Mouse (Mus musculus): ENCODE measurements around the gene Gstt3. TPM values are rescaled to one million over a fixed set of nuclear protein-coding genes. Genes with fewer than 3 reads are reported as not detected.

Gstt3 gene
- polyA plus RNA-seq, 1 experiment: 41.9 TPM

DNA sequence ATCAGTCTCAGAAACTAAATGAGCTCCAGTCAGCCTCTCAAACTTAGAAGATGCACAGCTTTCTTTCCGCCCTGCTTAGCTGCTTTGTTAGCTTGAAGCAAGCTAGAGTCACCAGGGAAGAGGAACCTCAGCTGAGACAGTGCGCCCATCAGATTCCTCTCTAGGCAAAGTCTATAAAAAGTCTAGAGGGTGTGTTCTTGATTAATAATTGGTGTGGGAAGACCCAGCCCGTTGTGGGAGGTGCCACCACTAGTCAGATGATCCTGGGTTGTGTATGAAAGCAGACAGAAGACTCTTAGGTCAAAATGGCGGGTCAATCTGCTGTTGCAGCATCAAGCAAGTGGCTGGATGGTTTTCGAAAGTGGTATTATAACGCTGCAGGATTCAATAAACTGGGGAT is 14.4 kb downstream of the Gstt3 start:
- Histone ChIP-seq H3K4me3 (ENCODE audit: control insufficient read depth, low read depth, low read length) (no peak overlapping the region), H3K27ac (ENCODE audit: control insufficient read depth, insufficient read depth, low read depth, low read length) (no peak overlapping the region), H3K4me1 (ENCODE audit: control insufficient read depth, insufficient read depth, low read length) (peaks cover 2% of the 10 kb centered on the region), H3K36me3 (ENCODE audit: control insufficient read depth, insufficient read depth, low read length) (no peaks in the 10 kb centered on the region), H3K27me3 (ENCODE audit: control insufficient read depth, insufficient read depth, low read length) (no peaks in the 10 kb centered on the region)
- TF ChIP-seq CTCF (IDR thresholded peaks at IDR 0.05; ENCODE audit: control insufficient read depth, insufficient read depth, insufficient replicate concordance, low read depth, low read length) (no peak), POLR2A (IDR thresholded peaks at IDR 0.05; ENCODE audit: control insufficient read depth, low read depth, low read length) (no peak)

- no peaks in the 10 kb centered on the region for H3K36me3 ChIP-seq (ENCODE audit: control insufficient read depth, insufficient read depth, low read length)
- TF ChIP-seq CTCF (IDR thresholded peaks at IDR 0.05; ENCODE audit: control insufficient read depth, insufficient read depth, insufficient replicate concordance, low read depth, low read length): peak; percentile 40; the same call in 1 of the 2 replicates
- no peak for TF ChIP-seq POLR2A (IDR thresholded peaks at IDR 0.05; ENCODE audit: control insufficient read depth, low read depth, low read length)
- peak overlapping the region; percentile 82 for H3K4me3 ChIP-seq (ENCODE audit: control insufficient read depth, low read depth, low read length)
- peak overlapping the region; percentile 63 for H3K27ac ChIP-seq (ENCODE audit: control insufficient read depth, insufficient read depth, low read depth, low read length)
- no peaks in the 10 kb centered on the region for H3K27me3 ChIP-seq (ENCODE audit: control insufficient read depth, insufficient read depth, low read length)
- H3K4me1 ChIP-seq (ENCODE audit: control insufficient read depth, insufficient read depth, low read length): peaks cover 2% of the 10 kb centered on the region
These were observed 16.4 kb downstream of the Gstt3 start for GRCm38 (mm10) chr10:75764519-75765473.

- H3K4me3 ChIP-seq (ENCODE audit: control insufficient read depth, low read depth, low read length): peak within 1 kb of the TSS; percentile 82
- peak within 1 kb of the TSS; percentile 63 for H3K27ac ChIP-seq (ENCODE audit: control insufficient read depth, insufficient read depth, low read depth, low read length)
- no peaks in the 10 kb centered on the region for H3K36me3 ChIP-seq (ENCODE audit: control insufficient read depth, insufficient read depth, low read length)
These were observed 17.3 kb downstream of the Gstt3 start, which contains the start of gene Cabin1 for GRCm38 (mm10) chr10:75763682-75764518. Gene Cabin1, minus strand, starts transcription at chr10:75764341.

GRCm38 (mm10) chr10:75762413-75762812 is 18.8 kb downstream of the Gstt3 start:
- no peaks in the 10 kb centered on the region for H3K27me3 ChIP-seq (ENCODE audit: control insufficient read depth, insufficient read depth, low read length)
- peaks cover 2% of the 10 kb centered on the region for H3K4me1 ChIP-seq (ENCODE audit: control insufficient read depth, insufficient read depth, low read length)
- H3K36me3 ChIP-seq (ENCODE audit: control insufficient read depth, insufficient read depth, low read length): no peaks in the 10 kb centered on the region
- TF ChIP-seq CTCF (IDR thresholded peaks at IDR 0.05; ENCODE audit: control insufficient read depth, insufficient read depth, insufficient replicate concordance, low read depth, low read length) (no peak), POLR2A (IDR thresholded peaks at IDR 0.05; ENCODE audit: control insufficient read depth, low read depth, low read length) (no peak)
- H3K4me3 ChIP-seq (ENCODE audit: control insufficient read depth, low read depth, low read length): no peak overlapping the region
- H3K27ac ChIP-seq (ENCODE audit: control insufficient read depth, insufficient read depth, low read depth, low read length): no peak overlapping the region

More at GRCm38 (mm10) chr10:75763682-75764518, 17.3 kb downstream of the Gstt3 start, which contains the start of gene Cabin1:
- peak; percentile 91 for TF ChIP-seq POLR2A (IDR thresholded peaks at IDR 0.05; ENCODE audit: control insufficient read depth, low read depth, low read length)
- no peak for TF ChIP-seq CTCF (IDR thresholded peaks at IDR 0.05; ENCODE audit: control insufficient read depth, insufficient read depth, insufficient replicate concordance, low read depth, low read length)
- Histone ChIP-seq H3K4me1 (ENCODE audit: control insufficient read depth, insufficient read depth, low read length) (peaks cover 2% of the 10 kb centered on the region), H3K27me3 (ENCODE audit: control insufficient read depth, insufficient read depth, low read length) (no peaks in the 10 kb centered on the region)

- H3K27me3 ChIP-seq (ENCODE audit: control insufficient read depth, insufficient read depth, low read length): no peaks in the 10 kb centered on the region
- peaks cover 2% of the 10 kb centered on the region for H3K4me1 ChIP-seq (ENCODE audit: control insufficient read depth, insufficient read depth, low read length)
- H3K36me3 ChIP-seq (ENCODE audit: control insufficient read depth, insufficient read depth, low read length): no peaks in the 10 kb centered on the region
- TF ChIP-seq POLR2A (IDR thresholded peaks at IDR 0.05; ENCODE audit: control insufficient read depth, low read depth, low read length): no peak
- TF ChIP-seq CTCF (IDR thresholded peaks at IDR 0.05; ENCODE audit: control insufficient read depth, insufficient read depth, insufficient replicate concordance, low read depth, low read length): no peak
- H3K4me3 ChIP-seq (ENCODE audit: control insufficient read depth, low read depth, low read length): no peak overlapping the region
- no peak overlapping the region for H3K27ac ChIP-seq (ENCODE audit: control insufficient read depth, insufficient read depth, low read depth, low read length)
These were observed 20.9 kb downstream of the Gstt3 start for GRCm38 (mm10) chr10:75760311-75760710.

GRCm38 (mm10) chr10:75756719-75757118 is 24.5 kb downstream of the Gstt3 start:
- TF ChIP-seq CTCF (IDR thresholded peaks at IDR 0.05; ENCODE audit: control insufficient read depth, insufficient read depth, insufficient replicate concordance, low read depth, low read length) (no peak), POLR2A (IDR thresholded peaks at IDR 0.05; ENCODE audit: control insufficient read depth, low read depth, low read length) (no peak)
- Histone ChIP-seq H3K36me3 (ENCODE audit: control insufficient read depth, insufficient read depth, low read length) (peaks cover 3% of the 10 kb centered on the region), H3K4me1 (ENCODE audit: control insufficient read depth, insufficient read depth, low read length) (no peaks in the 10 kb centered on the region), H3K4me3 (ENCODE audit: control insufficient read depth, low read depth, low read length) (no peak overlapping the region), H3K27ac (ENCODE audit: control insufficient read depth, insufficient read depth, low read depth, low read length) (no peak overlapping the region), H3K27me3 (ENCODE audit: control insufficient read depth, insufficient read depth, low read length) (no peaks in the 10 kb centered on the region)

DNA sequence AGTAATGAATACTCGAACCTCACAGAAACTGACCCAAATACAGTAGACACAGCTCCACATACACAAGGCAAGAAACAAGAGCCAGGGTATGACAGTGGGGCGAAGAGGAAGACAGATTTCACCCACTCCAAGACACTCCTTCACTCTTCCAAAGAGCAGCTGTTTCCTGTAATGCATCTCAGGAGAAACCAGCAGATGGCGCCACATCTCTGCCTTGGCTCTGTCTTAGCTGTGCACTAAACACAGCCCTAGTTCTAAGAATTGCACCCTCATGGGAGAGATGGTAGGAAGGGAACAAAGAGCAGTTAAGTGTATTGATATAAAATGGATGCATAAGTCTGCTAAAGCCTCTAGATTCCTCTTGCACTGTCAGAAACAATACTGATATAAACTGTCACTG is 37.2 kb downstream of the Gstt3 start:
- Histone ChIP-seq H3K4me1 (ENCODE audit: control insufficient read depth, insufficient read depth, low read length) (no peaks in the 10 kb centered on the region), H3K4me3 (ENCODE audit: control insufficient read depth, low read depth, low read length) (no peak overlapping the region), H3K27me3 (ENCODE audit: control insufficient read depth, insufficient read depth, low read length) (no peaks in the 10 kb centered on the region), H3K27ac (ENCODE audit: control insufficient read depth, insufficient read depth, low read depth, low read length) (no peak overlapping the region), H3K36me3 (ENCODE audit: control insufficient read depth, insufficient read depth, low read length) (peaks cover 2% of the 10 kb centered on the region)
- TF ChIP-seq CTCF (IDR thresholded peaks at IDR 0.05; ENCODE audit: control insufficient read depth, insufficient read depth, insufficient replicate concordance, low read depth, low read length): peak; percentile 39; the same call in 1 of the 2 replicates
- no peak for TF ChIP-seq POLR2A (IDR thresholded peaks at IDR 0.05; ENCODE audit: control insufficient read depth, low read depth, low read length)
